Mouse (Mus musculus): ENCODE results near the gene A430033K04Rik. TPM values are rescaled to one million over a fixed set of nuclear protein-coding genes. Genes with fewer than 3 reads are reported as not detected.

A430033K04Rik gene
- 1 to 10 TPM; 1.8 to 2.1 TPM for total RNA-seq (2023)

GRCm38 (mm10) chr5:138622645-138623477 lies at the start of gene A430033K04Rik:
A430033K04Rik (plus strand) TSS chr5:138622859.

DNA sequence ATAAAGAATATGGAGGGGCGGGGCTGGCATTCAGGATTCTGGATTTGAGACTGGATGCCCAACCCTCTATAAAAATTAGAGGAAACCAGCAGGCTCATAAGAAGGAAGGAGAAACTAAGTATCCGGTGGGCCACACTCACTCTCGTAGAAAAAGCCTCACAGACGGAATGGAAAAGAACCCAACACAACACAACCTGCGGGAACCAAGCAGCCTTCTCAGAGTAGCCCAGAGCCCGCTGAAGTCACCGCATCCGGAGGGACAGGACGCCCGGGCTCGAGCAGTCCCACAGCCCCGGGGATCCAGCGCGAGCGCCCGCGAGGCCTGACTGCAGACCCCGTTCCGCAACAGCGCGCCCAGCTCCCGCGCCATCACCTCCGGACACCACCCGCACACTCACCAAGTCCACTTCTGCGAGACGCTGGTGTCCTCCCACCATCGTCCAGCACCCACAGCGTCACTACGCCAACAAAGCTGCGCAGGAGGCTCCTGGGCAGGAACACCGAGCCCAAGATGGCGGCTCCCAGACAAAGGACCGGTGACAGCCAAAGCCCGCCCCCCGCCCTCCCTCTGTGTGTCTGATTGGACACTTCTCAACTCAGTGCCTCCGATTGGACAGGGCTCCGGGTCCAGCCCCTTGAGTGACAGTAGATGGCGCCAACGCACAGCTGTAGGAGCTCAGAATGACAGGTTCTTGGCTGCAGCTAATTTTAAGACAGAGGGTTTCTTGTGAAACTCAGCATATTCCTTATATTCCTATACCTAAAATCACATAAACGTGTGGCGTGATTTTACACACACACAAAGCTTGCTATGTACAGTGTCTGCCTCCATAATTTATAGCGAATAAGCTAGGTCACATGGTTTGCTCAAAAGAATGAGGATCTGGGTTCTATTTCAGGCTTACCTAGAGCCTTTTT lies 3.2 kb upstream of the A430033K04Rik start, which contains the start of gene Zfp68:
Gene Zfp68 (minus strand): TSS at position 551 of the 918 bp plus-strand sequence.

Other genes with a start within 250 kb of the A430033K04Rik start
- 1 to 10 TPM; 5.3 to 6.3 TPM for gene Zfp157, start 181.4 kb upstream of the A430033K04Rik start, total RNA-seq (2023)
- gene 1700123K08Rik, start 58.1 kb upstream of the A430033K04Rik start, total RNA-seq (2023): not detected
- gene Zfp68, start 3.1 kb upstream of the A430033K04Rik start, total RNA-seq (2023): 10 to 100 TPM; 14.2 to 15.1 TPM
- gene Fam20c, start 131.7 kb downstream of the A430033K04Rik start, total RNA-seq (2023): 1 to 10 TPM; 6.3 to 6.9 TPM
- gene Gm5294, start 197.2 kb downstream of the A430033K04Rik start, total RNA-seq (2023): under 1 TPM in 1 of 2 experiments, not detected in 1; 0.57 TPM